Mouse (Mus musculus) lung, embryonic 16.5 days (tissue): Measurements from ENCODE around the gene Fam186a. TPM values are rescaled to one million over a fixed set of nuclear protein-coding genes. Genes with fewer than 3 reads are reported as not detected.
A peak's percentile ranks its signal among the peaks of the same experiment; 100 is the strongest.
"Not testable (repeated sequence)": the region's sequence is repeated elsewhere in the genome, so short reads cannot be mapped to it uniquely, and the experiment has no call there.

Experiments
- ATAC-seq: fragments of 200-750 bp; cut with Nextera tagmentation; 2 replicates; pipeline ENCODE4 v1.8.0; 2017; ENCODE audit warnings: low read depth, mild to moderate bottlenecking, moderate library complexity
- H3K27ac ChIP-seq: fragments of 300-500 bp; sonication (generic); 2 replicates; pipeline ENCODE4 v1.5.1; 2014; ENCODE audit warnings: mild to moderate bottlenecking, control low read depth, low read length
- H3K27me3 ChIP-seq: fragments of 300-500 bp; sonication (generic); 2 replicates; pipeline ENCODE4 v1.6.1; 2014; ENCODE audit warnings: low read depth, low read length, mixed read lengths; ENCODE audit not compliant: control insufficient read depth, insufficient read depth
- H3K36me3 ChIP-seq: fragments of 300-500 bp; sonication (generic); 2 replicates; pipeline ENCODE4 v1.6.1; 2014; ENCODE audit warnings: low read length; ENCODE audit not compliant: control insufficient read depth, insufficient read depth
- H3K4me1 ChIP-seq: fragments of 300-500 bp; sonication (generic); replicated peaks from 2 replicates; pipeline ENCODE4 v1.6.1; 2014; ENCODE audit warnings: low read length, mixed read lengths; ENCODE audit not compliant: control insufficient read depth, insufficient read depth
- H3K4me2 ChIP-seq: fragments of 300-500 bp; sonication (generic); 2 replicates; pipeline ENCODE4 v1.6.1; 2014; ENCODE audit warnings: low read depth, low read length, control low read depth
- H3K4me3 ChIP-seq: fragments of 300-500 bp; sonication (generic); 2 replicates; pipeline ENCODE4 v1.5.1; 2014; ENCODE audit warnings: mild to moderate bottlenecking, low read length, control low read depth
- H3K9ac ChIP-seq: fragments of 300-500 bp; sonication (generic); 2 replicates; pipeline ENCODE4 v1.6.1; 2014; ENCODE audit warnings: low read length, control low read depth
- H3K9me3 ChIP-seq: fragments of 300-500 bp; sonication (generic); 2 replicates; pipeline ENCODE4 v1.6.1; 2016; ENCODE audit warnings: low read length; ENCODE audit not compliant: control insufficient read depth
- WGBS: fragments of 180-500 bp; shearing (Covaris S2); extraction: QIAGEN DNeasy Blood & Tissue Kit; methylation state at CpG from one replicate; pipeline ENCODE4 v1.1.7; 2014; 5-methylcytosine and 5-hydroxymethylcytosine counted together
- polyA plus RNA-seq: library from polyadenylated mRNA; unstranded; fragments of >200 nt; fragmentation: Nextera tagmentation; extraction: Ambion mirVana; gene quantifications from 2 replicates; pipeline ENCODE4 v1.2.1, GENCODE M21; 2015

Gene Fam186a
- polyA plus RNA-seq, 1 experiment from 2014 or later, result not detected

DNA sequence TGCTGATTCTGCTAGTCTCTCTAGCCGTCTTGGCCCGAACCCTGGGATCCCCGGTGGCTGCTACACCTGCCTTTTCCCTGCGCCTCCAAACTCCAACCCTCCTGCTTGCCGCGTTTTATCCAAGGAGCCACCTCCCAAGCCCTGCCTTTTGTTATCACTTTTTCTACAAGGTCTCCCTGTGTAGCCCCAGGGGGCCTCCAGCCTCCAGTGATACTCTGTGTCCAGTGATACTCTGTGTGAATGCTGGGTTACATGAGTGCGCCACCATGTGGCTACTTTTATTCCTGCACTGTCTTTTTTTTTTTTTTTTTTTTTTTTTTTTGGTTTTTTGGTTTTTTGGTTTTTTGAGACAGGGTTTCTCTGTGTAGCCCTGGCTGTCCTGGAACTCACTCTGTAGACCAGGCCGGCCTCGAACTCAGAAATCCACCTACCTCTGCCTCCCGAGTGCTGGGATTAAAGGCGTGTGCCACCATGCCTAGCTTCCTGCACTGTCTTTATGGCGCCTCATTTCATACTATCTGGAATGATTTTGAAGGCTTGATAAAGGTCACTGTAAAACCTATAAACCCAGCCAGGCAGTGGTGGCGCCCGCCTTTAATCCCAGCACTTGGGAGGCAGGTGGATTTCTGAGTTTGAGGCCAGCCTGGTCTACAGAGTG lies 57.4 kb downstream of the Fam186a start:
- WGBS, result 37% methylated on average over 14 of the region's 14 CpGs
- not testable (repeated sequence) for ATAC-seq

DNA sequence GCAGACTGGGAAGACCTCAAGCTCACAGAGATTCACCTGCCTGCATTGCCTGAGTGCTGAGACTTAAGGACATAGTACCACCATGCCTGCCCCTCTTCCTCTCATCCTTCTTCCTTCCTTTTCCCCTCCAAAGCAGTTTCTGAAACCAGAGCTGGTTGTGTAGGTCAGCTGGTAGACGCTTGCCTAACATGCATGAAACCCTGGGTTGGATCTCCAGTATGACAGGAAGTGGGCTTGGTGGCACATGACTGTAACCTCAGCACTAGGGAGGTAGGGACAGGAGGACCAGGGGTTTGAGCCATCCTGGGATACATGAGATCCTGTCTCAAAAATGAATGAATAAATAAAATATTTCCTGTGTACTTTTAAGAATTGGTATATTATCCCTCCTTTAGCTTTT lies 59.3 kb downstream of the Fam186a start:
- no peak overlapping the region for H3K27ac ChIP-seq
- H3K9ac ChIP-seq, result no peak overlapping the region
- WGBS, result 57% methylated on average over 1 of the region's 1 CpGs
- H3K9me3 ChIP-seq, result no peaks in the 10 kb centered on the region
- no peak overlapping the region for H3K4me3 ChIP-seq
- no peaks in the 10 kb centered on the region for H3K27me3 ChIP-seq
- 0 out of 2 replicates have a peak, but pooled peaks cover 2% of the 10 kb centered on the region for H3K4me1 ChIP-seq
- no peak for ATAC-seq
- no peak overlapping the region for H3K4me2 ChIP-seq
- H3K36me3 ChIP-seq, result no peaks in the 10 kb centered on the region

More for the DNA sequence above, 57.4 kb downstream of the Fam186a start:
- not testable (repeated sequence) for H3K9ac ChIP-seq, H3K4me2 ChIP-seq, H3K27ac ChIP-seq, H3K4me3 ChIP-seq, H3K9me3 ChIP-seq, H3K36me3 ChIP-seq, H3K27me3 ChIP-seq, H3K4me1 ChIP-seq

GRCm38 (mm10) chr15:99907041-99907440 lies 59.8 kb downstream of the Fam186a start:
- no peaks in the 10 kb centered on the region for H3K27me3 ChIP-seq
- WGBS, result 69% methylated on average over 4 of the region's 4 CpGs
- no peak overlapping the region for H3K4me2 ChIP-seq
- H3K9me3 ChIP-seq, result no peaks in the 10 kb centered on the region
- no peak overlapping the region for H3K4me3 ChIP-seq
- H3K4me1 ChIP-seq, result 0 out of 2 replicates have a peak, but pooled peaks cover 2% of the 10 kb centered on the region
- no peaks in the 10 kb centered on the region for H3K36me3 ChIP-seq
- no peak overlapping the region for H3K27ac ChIP-seq
- H3K9ac ChIP-seq, result no peak overlapping the region
- ATAC-seq, result no peak

- H3K36me3 ChIP-seq, result no peaks in the 10 kb centered on the region
- H3K27me3 ChIP-seq, result no peaks in the 10 kb centered on the region
- no peak overlapping the region for H3K4me2 ChIP-seq
- no peak for ATAC-seq
- WGBS, result 82% methylated on average over 9 of the region's 9 CpGs
- H3K4me3 ChIP-seq, result no peak overlapping the region
- H3K9ac ChIP-seq, result no peak overlapping the region
- H3K9me3 ChIP-seq, result no peaks in the 10 kb centered on the region
- no peak overlapping the region for H3K27ac ChIP-seq
- H3K4me1 ChIP-seq, result 0 out of 2 replicates have a peak, but pooled peaks cover 2% of the 10 kb centered on the region
Observed at GRCm38 (mm10) chr15:99904841-99905240, 62.0 kb downstream of the Fam186a start.

- WGBS, result 0% methylated on average over 4 of the region's 4 CpGs
- H3K9ac ChIP-seq, result no peak overlapping the region
- 0 out of 2 replicates have a peak, but pooled peaks cover 2% of the 10 kb centered on the region for H3K4me1 ChIP-seq
- H3K27ac ChIP-seq, result no peak overlapping the region
- no peak overlapping the region for H3K4me3 ChIP-seq
- H3K27me3 ChIP-seq, result no peaks in the 10 kb centered on the region
- ATAC-seq, result peak; percentile 75
- H3K36me3 ChIP-seq, result no peaks in the 10 kb centered on the region
- no peaks in the 10 kb centered on the region for H3K9me3 ChIP-seq
- H3K4me2 ChIP-seq, result no peak overlapping the region
Observed at GRCm38 (mm10) chr15:99904333-99904732, 62.5 kb downstream of the Fam186a start.

- 70% methylated on average over 5 of the region's 5 CpGs for WGBS
- no peak for ATAC-seq
- H3K9me3 ChIP-seq, result no peaks in the 10 kb centered on the region
Observed at GRCm38 (mm10) chr15:99903227-99903626, 63.6 kb downstream of the Fam186a start.

DNA sequence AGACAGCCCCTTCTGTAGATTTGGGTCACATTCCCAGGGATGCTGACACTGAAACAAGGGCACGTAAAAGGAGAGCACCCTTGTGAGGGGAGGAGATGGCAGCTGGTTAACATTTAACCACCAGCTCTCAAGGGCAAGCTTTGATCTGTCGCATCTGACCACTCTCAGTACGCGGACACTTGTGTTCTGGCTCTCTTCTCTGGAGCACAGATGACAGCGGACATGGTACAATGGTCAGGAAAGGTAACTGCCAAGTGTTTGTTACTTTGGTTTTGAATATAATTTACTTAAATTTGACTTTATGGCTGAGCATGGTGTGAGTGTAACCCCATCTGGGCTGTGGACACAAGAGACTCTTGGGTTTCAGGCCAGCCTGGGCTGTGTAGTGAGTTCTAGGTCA lies 64.1 kb downstream of the Fam186a start:
- WGBS, result 64% methylated on average over 5 of the region's 5 CpGs
- no peak overlapping the region for H3K9ac ChIP-seq
- no peaks in the 10 kb centered on the region for H3K9me3 ChIP-seq
- H3K4me2 ChIP-seq, result no peak overlapping the region
- 0 out of 2 replicates have a peak, but pooled peaks cover 2% of the 10 kb centered on the region for H3K4me1 ChIP-seq
- no peak overlapping the region for H3K4me3 ChIP-seq
- H3K27ac ChIP-seq, result no peak overlapping the region
- no peaks in the 10 kb centered on the region for H3K27me3 ChIP-seq
- ATAC-seq, result no peak
- no peaks in the 10 kb centered on the region for H3K36me3 ChIP-seq

More at GRCm38 (mm10) chr15:99903227-99903626, 63.6 kb downstream of the Fam186a start:
- Histone ChIP-seq H3K9ac (no peak overlapping the region), H3K4me3 (no peak overlapping the region), H3K27me3 (no peaks in the 10 kb centered on the region), H3K27ac (no peak overlapping the region), H3K4me2 (no peak overlapping the region), H3K4me1 (0 out of 2 replicates have a peak, but pooled peaks cover 2% of the 10 kb centered on the region), H3K36me3 (no peaks in the 10 kb centered on the region)

DNA sequence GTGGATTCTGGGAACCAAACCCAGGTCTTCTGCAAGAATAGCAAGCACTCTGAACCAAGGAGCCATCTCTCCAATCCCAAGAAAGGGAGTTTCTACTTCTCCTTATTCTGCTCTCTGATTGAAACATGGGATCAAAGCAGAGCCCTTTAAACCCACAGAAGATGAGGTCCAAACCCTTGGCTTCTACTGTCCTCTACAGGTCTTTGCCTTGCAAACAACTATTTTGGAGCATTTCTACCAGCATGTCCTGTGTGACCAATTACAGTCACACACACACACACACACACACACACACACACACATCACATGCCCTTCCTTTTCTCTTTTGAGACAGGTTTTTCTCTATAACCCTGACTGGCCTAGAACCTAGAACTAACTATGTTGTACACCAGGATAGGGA lies 70.2 kb downstream of the Fam186a start:
- Histone ChIP-seq H3K27me3 (no peaks in the 10 kb centered on the region), H3K4me1 (no peaks in the 10 kb centered on the region), H3K4me3 (no peak overlapping the region), H3K9ac (no peak overlapping the region), H3K27ac (no peak overlapping the region), H3K36me3 (no peaks in the 10 kb centered on the region), H3K9me3 (no peaks in the 10 kb centered on the region), H3K4me2 (no peak overlapping the region)
- ATAC-seq, result no peak

DNA sequence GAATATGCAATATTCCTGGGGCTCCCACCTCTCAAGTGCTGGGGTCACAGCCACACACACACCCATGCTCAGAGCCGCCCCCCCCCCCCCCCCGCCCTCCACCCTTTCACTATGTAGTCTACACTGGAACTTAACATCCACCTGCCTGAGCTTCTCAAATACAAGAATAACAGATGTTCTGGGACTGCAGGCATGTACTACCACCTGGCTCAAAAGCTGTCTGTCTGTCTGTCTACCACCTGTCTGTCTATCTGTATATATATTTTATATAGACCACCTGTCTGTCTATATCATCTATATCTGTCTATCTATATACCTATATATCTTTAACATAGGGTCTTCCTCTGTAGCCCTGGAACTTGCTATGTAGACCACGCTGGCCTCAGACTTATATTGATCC lies 75.5 kb downstream of the Fam186a start:
- no peak overlapping the region for H3K4me3 ChIP-seq
- peaks cover 5% of the 10 kb centered on the region for H3K4me1 ChIP-seq
- 91% methylated on average over 1 of the region's 3 CpGs for WGBS
- no peaks in the 10 kb centered on the region for H3K9me3 ChIP-seq
- no peak overlapping the region for H3K4me2 ChIP-seq
- H3K27ac ChIP-seq, result no peak overlapping the region
- no peak for ATAC-seq
- no peaks in the 10 kb centered on the region for H3K36me3 ChIP-seq
- H3K27me3 ChIP-seq, result no peaks in the 10 kb centered on the region; the same call in 1 of the 2 replicates
- no peak overlapping the region; the same call in 1 of the 2 replicates for H3K9ac ChIP-seq
